Mouse (Mus musculus) midbrain, embryonic 16.5 days (tissue): ENCODE measurements around the gene Lin52. TPM values are rescaled to one million over a fixed set of nuclear protein-coding genes. Genes with fewer than 3 reads are reported as not detected.

Experiments used
- ATAC-seq: fragments of 200-750 bp; cut with Nextera tagmentation; 2 replicates; pipeline ENCODE4 v1.8.0; 2017; ENCODE audit warnings: moderate TSS enrichment
- H3K27ac ChIP-seq: fragments of 300-500 bp; sonication (generic); 2 replicates; pipeline ENCODE4 v1.5.1; 2014; ENCODE audit warnings: mild to moderate bottlenecking, low read length, mixed read lengths
- H3K27me3 ChIP-seq: fragments of 300-500 bp; sonication (generic); 2 replicates; pipeline ENCODE4 v1.6.1; 2014; ENCODE audit warnings: low read depth, low read length, mixed read lengths; ENCODE audit not compliant: control insufficient read depth, insufficient read depth
- H3K36me3 ChIP-seq: fragments of 300-500 bp; sonication (generic); 2 replicates; pipeline ENCODE4 v1.6.1; 2014; ENCODE audit warnings: mild to moderate bottlenecking, low read length, moderate library complexity, mixed read lengths; ENCODE audit not compliant: control insufficient read depth, insufficient read depth
- H3K4me1 ChIP-seq: fragments of 300-500 bp; sonication (generic); 2 replicates; pipeline ENCODE4 v1.6.1; 2014; ENCODE audit warnings: mild to moderate bottlenecking, low read length, mixed read lengths; ENCODE audit not compliant: control insufficient read depth, insufficient read depth
- H3K4me2 ChIP-seq: fragments of 300-500 bp; sonication (generic); 2 replicates; pipeline ENCODE4 v1.6.1; 2014; ENCODE audit warnings: mild to moderate bottlenecking, low read length, mixed read lengths
- H3K4me3 ChIP-seq: fragments of 300-500 bp; sonication (generic); 2 replicates; pipeline ENCODE4 v1.5.1; 2014; ENCODE audit warnings: low read depth, mild to moderate bottlenecking, low read length, moderate library complexity, mixed read lengths
- H3K9ac ChIP-seq: fragments of 300-500 bp; sonication (generic); 2 replicates; pipeline ENCODE4 v1.6.1; 2014; ENCODE audit warnings: low read depth, low read length, mixed read lengths
- H3K9me3 ChIP-seq: fragments of 300-500 bp; sonication (generic); replicated peaks from 2 replicates; pipeline ENCODE4 v1.6.1; 2014; ENCODE audit warnings: mild to moderate bottlenecking, low read length, mixed read lengths; ENCODE audit not compliant: control insufficient read depth, poor library complexity, severe bottlenecking
- WGBS: fragments of 180-500 bp; shearing (Covaris S2); extraction: QIAGEN DNeasy Blood & Tissue Kit; methylation state at CpG from one replicate; pipeline ENCODE4 v1.1.7; 2014; 5-methylcytosine and 5-hydroxymethylcytosine counted together
- polyA plus RNA-seq: library from polyadenylated mRNA; unstranded; fragments of >200 nt; fragmentation: Nextera tagmentation; extraction: Ambion mirVana; gene quantifications from 2 replicates; pipeline ENCODE4 v1.2.1, GENCODE M21; 2015

Gene Lin52
- polyA plus RNA-seq, 1 experiment from 2014 or later = 36.1 TPM

DNA sequence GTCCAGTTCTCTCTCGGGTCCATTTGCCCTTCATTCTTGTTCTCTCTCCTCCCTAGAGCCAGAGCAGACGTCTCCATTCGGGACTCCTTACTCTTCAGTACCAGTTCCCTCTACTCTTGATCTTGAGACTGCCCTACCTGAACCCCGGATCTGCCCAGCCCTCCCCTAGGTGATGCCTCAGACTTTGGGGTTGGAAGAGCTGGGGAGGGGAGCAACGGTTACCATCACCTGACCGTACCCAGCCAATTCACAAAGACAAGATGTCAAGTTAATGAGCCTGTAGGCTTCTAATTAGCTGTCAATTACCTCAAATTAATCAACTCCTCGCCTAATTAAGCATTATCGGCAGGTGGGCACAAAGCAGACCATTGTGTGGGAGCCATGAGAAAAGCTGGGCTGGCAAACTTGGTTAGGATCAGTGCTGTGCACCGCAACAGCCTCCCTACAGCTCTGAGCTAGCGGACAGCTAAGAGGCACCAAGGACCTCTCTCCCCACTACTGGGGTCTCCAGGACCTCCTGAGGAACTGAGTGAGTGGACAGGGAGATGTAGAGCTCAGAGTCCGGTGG lies 90.3 kb downstream of the Lin52 start:
- Histone ChIP-seq H3K4me3 (no peak overlapping the region), H3K9me3 (no peaks in the 10 kb centered on the region), H3K4me1 (no peaks in the 10 kb centered on the region), H3K27ac (no peak overlapping the region), H3K9ac (no peak overlapping the region), H3K4me2 (no peak overlapping the region), H3K36me3 (no peaks in the 10 kb centered on the region), H3K27me3 (no peaks in the 10 kb centered on the region)
- ATAC-seq = no peak
- WGBS = 71% methylated on average over 11 of the region's 11 CpGs

DNA sequence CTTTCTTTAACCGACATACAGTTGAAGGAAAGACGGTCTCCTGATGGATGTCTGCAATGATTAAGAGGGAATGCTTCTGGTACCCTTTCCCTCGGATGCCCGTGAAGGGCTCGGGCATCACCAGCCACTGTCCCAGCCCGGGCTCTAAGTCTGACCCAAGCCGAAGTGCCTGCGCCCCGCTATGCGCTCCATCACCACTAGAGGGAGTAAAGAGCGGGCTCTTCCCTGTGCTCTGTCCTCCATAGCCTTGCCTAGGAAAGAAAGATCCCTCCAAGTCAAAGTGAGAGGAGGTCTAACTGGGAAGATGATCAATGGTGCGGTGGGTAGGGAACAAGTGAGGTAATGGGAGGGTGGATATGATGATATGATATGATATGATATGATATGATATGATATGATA lies 94.8 kb downstream of the Lin52 start:
- Histone ChIP-seq H3K9ac (no peak overlapping the region), H3K4me1 (peaks cover 2% of the 10 kb centered on the region; the same call in 1 of the 2 replicates), H3K27ac (no peak overlapping the region), H3K9me3 (no peaks in the 10 kb centered on the region), H3K4me3 (no peak overlapping the region), H3K36me3 (no peaks in the 10 kb centered on the region), H3K4me2 (no peak overlapping the region), H3K27me3 (no peaks in the 10 kb centered on the region)
- 3% methylated on average over 12 of the region's 12 CpGs for WGBS
- ATAC-seq = peak; percentile 76; the same call in 1 of the 2 replicates

GRCm38 (mm10) chr12:84546577-84547085 lies 95.4 kb downstream of the Lin52 start:
- Histone ChIP-seq H3K4me3 (no peak overlapping the region), H3K9ac (no peak overlapping the region), H3K9me3 (no peaks in the 10 kb centered on the region), H3K4me2 (no peak overlapping the region), H3K4me1 (peaks cover 2% of the 10 kb centered on the region; the same call in 1 of the 2 replicates), H3K27me3 (no peaks in the 10 kb centered on the region), H3K36me3 (no peaks in the 10 kb centered on the region), H3K27ac (no peak overlapping the region)
- no peak for ATAC-seq
- 53% methylated on average over 2 of the region's 2 CpGs for WGBS

DNA sequence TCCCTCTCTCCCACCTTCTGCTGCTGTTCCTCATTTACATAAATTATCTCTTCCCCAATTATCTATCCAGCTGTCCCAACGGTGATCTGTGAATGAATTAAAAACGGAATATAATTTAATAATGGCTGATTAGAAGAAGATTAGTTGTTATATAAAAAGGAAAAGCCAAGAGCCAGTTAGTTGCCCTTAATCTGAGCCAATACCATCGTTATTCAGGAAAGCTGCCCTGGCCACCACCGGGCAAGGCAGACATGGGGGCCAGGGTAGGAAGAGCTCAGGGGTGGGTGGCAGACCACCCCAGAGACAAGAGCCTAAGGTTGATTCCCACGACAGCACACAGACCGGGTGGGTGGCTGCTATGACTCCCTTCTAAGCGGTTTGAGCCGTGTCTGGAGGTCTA lies 97.0 kb downstream of the Lin52 start:
- no peak for ATAC-seq
- no peak overlapping the region for H3K4me2 ChIP-seq
- H3K9ac ChIP-seq = no peak overlapping the region
- no peaks in the 10 kb centered on the region for H3K36me3 ChIP-seq
- WGBS = 42% methylated on average over 8 of the region's 8 CpGs
- no peak overlapping the region for H3K4me3 ChIP-seq
- H3K27me3 ChIP-seq = no peaks in the 10 kb centered on the region
- H3K4me1 ChIP-seq = peaks cover 4% of the 10 kb centered on the region; the same call in 1 of the 2 replicates
- H3K9me3 ChIP-seq = no peaks in the 10 kb centered on the region
- no peak overlapping the region for H3K27ac ChIP-seq

DNA sequence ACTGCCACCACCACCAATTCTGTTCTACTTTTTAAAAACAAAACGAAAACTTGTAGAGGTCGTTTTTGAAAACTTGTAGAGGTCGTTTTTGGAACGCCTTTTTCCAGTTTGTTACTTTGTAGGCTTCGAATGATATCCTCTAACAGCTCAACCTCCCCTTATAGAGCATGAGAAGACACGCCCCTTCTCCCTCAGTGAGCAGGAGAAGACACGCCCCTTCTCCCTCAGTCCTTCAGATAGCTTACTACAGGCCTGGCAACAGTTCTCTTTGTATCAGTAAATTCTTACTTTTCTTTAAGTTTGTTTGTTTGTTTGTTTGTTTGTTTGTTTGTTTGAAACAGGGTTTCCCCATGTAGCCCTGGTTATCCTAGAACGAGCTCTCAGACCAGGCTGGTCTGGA lies 104.0 kb downstream of the Lin52 start:
- Histone ChIP-seq H3K27me3 (no peaks in the 10 kb centered on the region), H3K27ac (no peak overlapping the region), H3K9me3 (no peaks in the 10 kb centered on the region), H3K9ac (no peak overlapping the region), H3K4me2 (no peak overlapping the region), H3K36me3 (no peaks in the 10 kb centered on the region), H3K4me1 (0 out of 2 replicates have a peak, but pooled peaks cover 2% of the 10 kb centered on the region), H3K4me3 (no peak overlapping the region)
- WGBS = 63% methylated on average over 8 of the region's 8 CpGs
- no peak for ATAC-seq

GRCm38 (mm10) chr12:84562558-84562957 lies 111.3 kb downstream of the Lin52 start:
- H3K27me3 ChIP-seq = peaks cover 7% of the 10 kb centered on the region
- H3K36me3 ChIP-seq = no peaks in the 10 kb centered on the region
- H3K4me2 ChIP-seq = no peak overlapping the region
- no peak overlapping the region for H3K27ac ChIP-seq
- 51% methylated on average over 4 of the region's 4 CpGs for WGBS
- H3K9me3 ChIP-seq = no peaks in the 10 kb centered on the region
- H3K4me1 ChIP-seq = no peaks in the 10 kb centered on the region
- no peak overlapping the region for H3K9ac ChIP-seq
- H3K4me3 ChIP-seq = no peak overlapping the region
- no peak for ATAC-seq

- no peak overlapping the region for H3K27ac ChIP-seq
- no peak overlapping the region for H3K9ac ChIP-seq
- peaks cover 2% of the 10 kb centered on the region; the same call in 1 of the 2 replicates for H3K4me1 ChIP-seq
- WGBS = 87% methylated on average over 6 of the region's 6 CpGs
- no peaks in the 10 kb centered on the region for H3K9me3 ChIP-seq
- H3K4me3 ChIP-seq = no peak overlapping the region
- no peak overlapping the region for H3K4me2 ChIP-seq
- H3K36me3 ChIP-seq = no peaks in the 10 kb centered on the region
- H3K27me3 ChIP-seq = peaks cover 28% of the 10 kb centered on the region
- ATAC-seq = no peak
Measured at GRCm38 (mm10) chr12:84567576-84567975, 116.4 kb downstream of the Lin52 start.

GRCm38 (mm10) chr12:84569336-84569970 lies 118.2 kb downstream of the Lin52 start, which contains the start of gene Vsx2:
Gene Vsx2 (plus strand): TSS chr12:84569762.
- Histone ChIP-seq H3K9me3 (no peaks in the 10 kb centered on the region), H3K9ac (no peak within 1 kb of the TSS), H3K4me2 (peak within 1 kb of the TSS; percentile 29), H3K27me3 (peaks cover 37% of the 10 kb centered on the region), H3K36me3 (no peaks in the 10 kb centered on the region), H3K4me3 (no peak within 1 kb of the TSS; the same call in 1 of the 2 replicates), H3K27ac (no peak within 1 kb of the TSS), H3K4me1 (peaks cover 2% of the 10 kb centered on the region; the same call in 1 of the 2 replicates)
- ATAC-seq = no peak
- WGBS = 2% methylated on average over 24 of the region's 25 CpGs
